Mouse (Mus musculus): ENCODE results near the gene Lrit3.

DNA sequence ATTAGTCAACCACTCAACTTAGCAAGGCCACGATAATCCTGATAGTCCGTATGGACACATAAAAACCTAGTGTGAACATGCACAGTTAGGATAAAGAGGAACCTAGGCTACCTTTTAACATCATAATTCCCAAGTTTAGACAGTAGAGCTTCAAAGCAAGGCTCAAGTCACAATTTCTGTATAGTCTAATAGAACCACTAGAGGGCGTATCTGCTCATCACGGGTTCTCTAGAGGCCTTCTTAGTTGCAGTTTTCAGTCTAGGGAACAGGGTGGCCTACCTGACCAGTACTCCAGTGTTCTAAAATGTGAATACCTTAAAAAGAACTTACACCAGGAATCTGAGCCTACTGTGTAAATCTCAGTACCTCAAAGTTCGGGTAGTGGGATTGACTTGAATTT, 19.5 kb upstream of the Lrit3 start:
- TF ChIP-seq CTCF (IDR thresholded peaks at IDR 0.05; ENCODE audit: control insufficient read depth, insufficient read depth, insufficient read length) (no peak), MYOD1 (IDR thresholded peaks at IDR 0.05; ENCODE audit: control insufficient read depth, insufficient read length, low read depth) (no peak), CEBPB (IDR thresholded peaks at IDR 0.05; ENCODE audit: low read depth) (no peak)
